Mouse (Mus musculus) MEL (cell line): ENCODE measurements around the gene Cnot11.

Experiments
- BHLHE40 ChIP-seq: IDR thresholded peaks from 2 replicates; pipeline ENCODE4 v1.6.1; 2012; ENCODE audit warnings: low read depth, mild to moderate bottlenecking, inconsistent platforms, low read length, improper control_type of control experiment, borderline replicate concordance
- CTCF ChIP-seq, 3 experiments: IDR thresholded peaks in 2 of 3; conservative IDR thresholded peaks in 1 of 3; 2 replicates each; pipeline ENCODE4 v1.5.1; 2011 to 2012; ENCODE audit warnings: low read length in 3 of 3, low read depth in 2 of 3, mild to moderate bottlenecking in 2 of 3, improper control_type of control experiment in 1 of 3, inconsistent platforms in 1 of 3, mixed read lengths in 1 of 3, moderate library complexity in 1 of 3; ENCODE audit not compliant: control insufficient read depth in 1 of 3, insufficient read depth in 1 of 3, poor library complexity in 1 of 3, severe bottlenecking in 1 of 3
- MXI1 ChIP-seq: IDR thresholded peaks from 2 replicates; pipeline ENCODE4 v1.6.1; 2011; ENCODE audit warnings: mild to moderate bottlenecking, low read depth, low read length, improper control_type of control experiment
- TAL1 ChIP-seq: IDR thresholded peaks from 2 replicates; pipeline ENCODE4 v1.6.1; 2012; ENCODE audit warnings: mild to moderate bottlenecking, inconsistent platforms, low read length, moderate library complexity, mixed read lengths
- TCF12 ChIP-seq: IDR thresholded peaks from 2 replicates; pipeline ENCODE4 v1.6.1; 2014; ENCODE audit warnings: low read depth, mild to moderate bottlenecking, inconsistent platforms, low read length, improper control_type of control experiment, moderate library complexity
- ZKSCAN1 ChIP-seq: IDR thresholded peaks from 2 replicates; pipeline ENCODE4 v1.6.1; 2012; ENCODE audit warnings: low read depth, mild to moderate bottlenecking, inconsistent platforms, low read length, improper control_type of control experiment, moderate library complexity

- TF ChIP-seq CTCF (IDR thresholded peaks at IDR 0.05 in 2 of 3, conservative IDR thresholded peaks at IDR 0.05 in 1 of 3; ENCODE audit: control insufficient read depth in 1 of 3, insufficient read depth in 1 of 3, low read depth in 2 of 3, low read length in 3 of 3, poor library complexity in 1 of 3, severe bottlenecking in 1 of 3) (no peak), MXI1 (no peak), BHLHE40 (no peak), TAL1 (no peak), TCF12 (no peak), ZKSCAN1 (no peak)
These were observed 29.8 kb downstream of the Cnot11 start for GRCm38 (mm10) chr1:39564603-39565002.
